Mouse (Mus musculus) embryo, embryonic 10.5 days (tissue): Measurements from ENCODE around the gene Ypel3.
"Not testable (repeated sequence)": the region's sequence is repeated elsewhere in the genome, so short reads cannot be mapped to it uniquely, and the experiment has no call there.

Experiments used
- DNase-seq: peaks from one replicate; pipeline ENCODE4 v3.0.0-alpha.2; 2015; ENCODE audit warnings: low spot score

The Ypel3 gene

GRCm38 (mm10) chr7:126776598-126777057 lies at the start of gene Ypel3:
Gene Ypel3, plus strand, starts transcription at chr7:126776955.
- DNase-seq = peak; percentile 94

DNA sequence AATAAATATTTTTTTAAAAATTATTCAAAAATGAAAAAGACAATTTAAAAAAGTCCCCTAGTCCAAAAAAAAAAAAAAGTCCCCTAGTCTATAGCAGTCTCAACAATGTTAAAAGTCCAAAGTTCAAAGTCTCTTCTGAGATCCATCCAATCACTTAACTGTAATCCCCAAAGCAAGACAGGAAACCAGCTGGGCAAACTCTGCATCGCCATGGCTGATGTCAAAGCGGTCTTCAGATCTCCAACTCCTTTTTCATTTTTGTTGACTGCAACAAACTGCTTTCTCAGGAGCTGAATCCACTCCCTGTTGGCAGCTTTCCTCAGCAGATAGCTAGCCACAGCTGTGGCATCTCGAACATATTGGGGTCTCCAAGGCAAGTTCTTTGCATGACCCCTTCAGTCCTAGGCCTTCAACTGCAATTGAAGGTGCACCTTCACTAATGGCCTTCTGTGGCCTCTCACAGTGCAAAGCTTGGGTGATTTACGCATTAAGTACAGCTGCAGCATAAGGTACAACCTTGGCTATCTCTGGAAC lies 46.4 kb upstream of the Ypel3 start:
- DNase-seq = not testable (repeated sequence)

GRCm38 (mm10) chr7:126736122-126736521 lies 40.6 kb upstream of the Ypel3 start:
- DNase-seq = no peak

GRCm38 (mm10) chr7:126739551-126739950 lies 37.2 kb upstream of the Ypel3 start:
- DNase-seq = no peak

DNA sequence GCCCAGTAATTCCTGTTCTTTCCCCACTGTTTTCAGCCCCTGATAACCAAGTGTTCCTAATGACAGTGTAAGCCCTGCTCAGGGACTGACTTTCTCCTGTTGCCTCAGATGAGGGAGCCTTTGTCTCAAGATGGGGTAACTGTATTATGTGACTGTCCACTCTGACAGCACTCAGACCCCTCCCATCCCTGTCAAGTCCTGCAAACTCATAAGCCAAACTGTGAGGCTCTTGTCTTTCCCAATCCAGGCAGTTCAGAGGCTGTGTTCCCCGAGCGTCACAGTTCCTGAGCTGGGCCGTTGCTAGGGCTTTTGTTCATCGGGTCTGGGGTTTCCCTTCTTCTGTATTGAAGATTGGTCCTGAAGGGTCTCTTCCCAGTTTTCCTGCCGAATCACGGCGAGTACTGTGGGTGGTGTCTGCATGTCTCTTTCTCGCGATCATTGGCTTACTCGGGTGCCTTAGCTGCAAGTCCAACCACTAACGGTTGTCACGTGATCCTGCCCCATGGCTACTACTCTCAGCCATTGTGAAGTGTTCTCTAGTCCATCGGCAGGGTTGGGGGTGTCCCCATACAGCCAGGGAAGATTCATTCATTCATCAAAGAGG lies 36.5 kb upstream of the Ypel3 start:
- DNase-seq = no peak

- DNase-seq = no peak
Observed at GRCm38 (mm10) chr7:126740977-126741376, 35.8 kb upstream of the Ypel3 start.

DNA sequence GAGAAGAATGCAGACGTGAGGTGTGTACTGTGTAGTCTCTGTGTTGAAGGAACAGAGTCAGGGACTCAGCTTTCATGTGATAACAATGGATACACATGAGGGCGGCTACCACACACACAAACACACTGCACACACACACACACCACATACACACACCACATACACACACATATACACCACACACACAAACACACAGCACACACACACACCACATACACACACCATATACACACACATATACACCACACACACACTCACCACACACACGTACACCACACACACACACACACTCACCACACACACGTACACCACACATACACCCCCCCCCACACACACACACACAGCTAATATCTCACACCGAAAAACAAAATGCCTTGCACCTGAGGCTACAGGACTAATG lies 35.3 kb upstream of the Ypel3 start:
- DNase-seq = no peak

DNA sequence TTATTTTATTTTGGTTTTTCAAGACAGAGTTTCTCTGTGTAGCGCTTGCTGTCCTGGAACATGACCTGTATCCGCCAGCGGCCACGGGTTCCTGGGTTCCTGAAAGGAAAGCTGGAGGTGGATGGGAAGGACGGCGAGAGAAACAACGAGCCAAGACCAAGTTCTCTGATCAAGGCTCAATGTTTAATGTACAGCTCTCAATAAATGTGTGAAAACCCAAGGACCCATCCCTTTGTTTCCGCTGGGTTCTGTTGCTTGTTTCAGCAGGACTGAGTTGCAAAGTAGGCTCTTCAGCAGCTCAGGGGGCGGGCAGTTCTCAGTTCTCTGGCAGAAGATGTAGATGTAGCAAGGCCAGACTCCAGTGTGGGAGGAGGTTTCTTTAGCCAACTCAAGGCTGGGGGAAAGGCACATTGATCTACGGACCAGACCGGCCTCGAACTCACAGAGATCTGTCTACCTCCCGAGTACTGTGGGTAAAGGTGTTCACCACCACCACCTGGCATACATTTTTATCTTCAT lies 34.7 kb upstream of the Ypel3 start:
- DNase-seq = no peak

DNA sequence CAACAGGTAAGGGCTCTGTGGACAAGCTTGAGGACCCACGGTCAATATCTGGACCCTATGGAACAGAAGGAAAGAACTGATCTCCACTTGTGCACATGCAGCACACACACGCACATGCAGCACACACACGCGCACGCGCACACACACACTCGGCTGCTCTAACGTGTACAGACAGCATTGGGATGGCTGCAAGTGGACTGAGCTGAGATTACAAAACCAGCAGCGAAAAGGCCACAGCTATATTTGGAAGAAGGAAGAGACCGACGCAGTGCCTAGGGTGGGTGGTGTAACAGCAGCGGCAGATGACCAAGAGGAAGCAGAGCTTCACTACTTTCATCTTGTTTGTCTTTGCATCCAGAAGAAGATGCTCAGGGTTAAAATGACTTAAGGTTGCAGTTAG lies 30.7 kb upstream of the Ypel3 start:
- no peak for DNase-seq

- DNase-seq = no peak
Observed at GRCm38 (mm10) chr7:126746798-126747197, 30.0 kb upstream of the Ypel3 start.

GRCm38 (mm10) chr7:126748824-126749223 lies 27.9 kb upstream of the Ypel3 start:
- DNase-seq = no peak

DNA sequence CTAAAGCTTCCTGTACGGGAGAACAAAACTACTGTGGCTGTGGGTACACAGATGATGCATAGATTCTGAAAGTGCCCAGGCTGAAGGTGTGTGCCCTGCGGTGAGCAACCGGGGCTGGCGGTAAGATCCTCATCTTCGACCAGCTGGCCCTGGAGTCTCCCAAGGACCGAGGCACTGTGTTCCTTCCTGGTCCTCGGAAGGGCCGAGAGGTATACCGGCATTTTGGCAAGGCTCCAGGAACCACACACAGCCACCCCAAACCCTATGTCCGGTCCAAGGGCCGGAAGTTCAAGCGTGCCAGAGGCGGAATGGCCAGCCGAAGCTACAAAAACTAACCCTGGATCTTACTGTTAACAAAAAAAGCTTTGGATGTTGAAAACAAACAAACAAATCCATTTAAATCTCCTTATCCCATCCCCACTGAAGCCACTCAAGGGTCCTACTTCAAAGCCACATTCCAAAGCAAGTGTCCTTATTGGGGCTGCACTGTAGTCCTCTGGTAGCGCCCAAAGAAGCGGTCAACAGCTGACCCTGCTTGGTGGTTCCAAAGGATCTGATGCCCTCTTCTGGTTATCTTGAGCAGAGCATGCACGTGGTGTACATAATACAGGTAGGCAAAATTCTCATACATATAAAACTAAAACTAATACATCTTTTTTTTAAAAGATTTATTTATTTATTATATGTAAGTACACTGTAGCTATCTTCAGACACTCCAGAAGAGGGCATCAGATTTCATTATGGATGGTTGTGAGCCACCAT lies 27.0 kb upstream of the Ypel3 start:
- DNase-seq = no peak

- peak; percentile 94 for DNase-seq
Observed at GRCm38 (mm10) chr7:126754866-126755265, 21.9 kb upstream of the Ypel3 start.

DNA sequence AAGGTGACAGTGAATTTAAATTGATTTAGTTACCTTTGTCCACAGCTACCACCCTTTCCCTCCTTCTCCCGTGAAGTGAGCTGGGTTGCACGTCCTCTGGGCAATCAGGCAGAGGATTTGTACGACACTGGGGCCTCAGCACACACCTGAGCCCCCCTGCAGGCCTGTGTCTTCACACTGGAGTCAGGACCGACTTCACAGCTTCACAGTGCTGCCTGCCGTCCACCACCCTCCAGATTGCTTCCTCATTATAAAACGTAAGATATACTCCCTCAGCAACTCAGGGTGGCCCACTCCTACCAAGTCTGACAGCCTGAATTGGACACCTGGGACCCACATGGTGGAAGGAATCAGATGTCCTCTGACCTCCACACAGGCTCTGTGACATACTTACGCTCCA lies 18.2 kb upstream of the Ypel3 start:
- no peak for DNase-seq

DNA sequence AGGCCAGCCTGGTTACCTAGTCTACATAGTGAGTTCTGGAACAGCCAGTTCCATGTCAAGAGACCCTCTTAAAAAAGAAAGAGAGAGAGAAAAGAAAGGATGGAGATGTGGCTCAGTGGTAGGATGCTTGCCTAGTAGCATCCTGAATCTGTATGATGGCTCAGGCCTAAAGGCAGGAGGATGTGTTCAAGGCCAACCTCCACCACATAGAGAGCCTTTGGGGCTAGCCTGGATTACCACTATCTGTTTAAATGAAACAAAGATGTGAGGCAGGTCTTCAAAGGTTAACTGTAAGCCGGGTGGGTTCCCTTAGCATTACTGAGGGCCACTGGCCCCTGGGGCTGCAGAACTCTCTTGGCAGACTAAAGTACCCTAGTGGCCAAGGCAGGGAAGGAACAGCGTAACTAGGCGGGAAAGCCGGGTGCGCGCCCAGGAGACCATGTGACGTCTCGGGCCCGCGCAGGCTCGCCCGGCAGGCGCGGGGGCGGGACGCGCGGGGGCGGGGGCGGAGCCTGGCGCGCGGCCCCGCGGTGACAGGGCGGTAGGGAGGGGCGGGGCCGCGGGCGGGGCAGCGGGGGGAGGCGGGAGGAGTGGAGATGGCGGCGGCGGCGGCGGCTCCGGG lies 17.6 kb upstream of the Ypel3 start, which contains the start of gene Mapk3:
Gene Mapk3, plus strand, starts transcription at position 552 of the 622 bp plus-strand sequence.
- DNase-seq = peak; percentile 96

- DNase-seq = no peak
Observed at GRCm38 (mm10) chr7:126759672-126760390, 16.9 kb upstream of the Ypel3 start.

- DNase-seq = peak; percentile 51
Observed at GRCm38 (mm10) chr7:126760391-126760802, 16.4 kb upstream of the Ypel3 start.

DNA sequence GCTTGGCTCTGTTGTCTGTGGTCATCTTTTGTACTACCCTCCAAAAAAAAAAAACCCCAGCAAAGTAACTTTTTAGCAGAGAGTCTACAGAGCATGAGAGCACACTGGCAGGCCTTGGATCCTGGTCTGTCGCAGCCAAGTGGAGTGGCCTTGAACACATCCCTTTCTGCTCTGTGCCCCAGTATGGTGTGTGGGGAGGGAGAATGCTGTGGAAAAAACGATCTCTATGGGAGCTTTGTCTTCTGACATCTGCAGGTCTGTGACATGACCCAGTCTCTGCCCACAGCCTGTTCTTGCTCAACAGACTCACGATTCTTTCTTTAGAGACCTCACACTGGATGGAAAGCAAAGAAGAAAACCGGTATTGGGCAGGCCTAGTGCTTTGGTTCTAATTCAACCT lies 15.8 kb upstream of the Ypel3 start:
- DNase-seq = no peak

DNA sequence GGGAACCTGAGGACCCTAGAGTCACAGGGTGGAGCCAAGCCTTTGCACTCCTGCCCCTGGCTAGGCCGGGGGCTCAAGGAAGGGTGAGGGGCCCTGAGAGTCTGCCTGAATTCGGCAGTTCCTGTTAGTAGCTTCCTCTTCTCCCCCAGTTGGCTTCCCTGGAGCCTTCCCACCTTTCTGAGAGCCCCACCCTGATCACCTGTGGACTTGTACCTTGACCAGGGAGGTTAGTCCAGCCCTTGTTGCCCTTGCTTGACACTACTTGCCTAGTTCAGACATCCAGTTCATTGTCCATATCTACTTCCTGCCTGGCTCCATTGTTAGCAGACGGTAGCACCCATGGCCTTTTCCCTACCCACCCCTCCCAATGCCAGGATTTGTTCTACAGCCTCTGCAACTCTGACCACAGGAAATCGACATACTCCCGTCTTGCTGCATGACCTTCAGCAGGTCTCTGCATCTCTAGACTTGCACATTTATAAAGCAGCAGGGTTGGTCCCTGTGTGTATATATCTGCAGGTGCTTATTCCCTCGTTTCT lies 15.2 kb upstream of the Ypel3 start:
- DNase-seq = no peak

DNA sequence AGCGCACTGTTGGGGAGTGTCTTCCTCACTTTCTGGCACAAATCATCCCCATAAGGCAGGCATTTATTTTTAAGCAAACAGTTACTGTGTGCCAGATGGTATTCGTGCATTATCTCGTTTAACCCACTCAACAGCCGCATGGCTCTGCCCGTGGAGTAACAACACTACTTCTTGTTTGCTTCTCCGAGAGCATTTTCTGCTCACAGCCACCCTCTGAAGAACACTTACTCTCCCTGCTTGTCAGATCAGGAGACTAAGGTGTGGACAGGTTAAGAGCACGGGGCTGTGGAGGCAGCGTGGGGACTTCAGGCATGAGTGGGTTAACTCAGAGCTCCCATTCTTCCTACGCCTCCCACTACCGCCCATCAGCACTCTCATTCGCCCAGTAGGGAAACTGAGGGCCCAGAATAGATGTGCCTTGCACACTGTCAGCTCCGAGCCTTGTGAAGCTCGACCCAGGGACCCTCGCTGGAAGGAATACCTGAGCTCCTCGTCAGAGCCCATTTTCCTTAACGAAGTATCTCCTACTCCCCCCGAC lies 14.2 kb upstream of the Ypel3 start:
- DNase-seq = no peak

DNA sequence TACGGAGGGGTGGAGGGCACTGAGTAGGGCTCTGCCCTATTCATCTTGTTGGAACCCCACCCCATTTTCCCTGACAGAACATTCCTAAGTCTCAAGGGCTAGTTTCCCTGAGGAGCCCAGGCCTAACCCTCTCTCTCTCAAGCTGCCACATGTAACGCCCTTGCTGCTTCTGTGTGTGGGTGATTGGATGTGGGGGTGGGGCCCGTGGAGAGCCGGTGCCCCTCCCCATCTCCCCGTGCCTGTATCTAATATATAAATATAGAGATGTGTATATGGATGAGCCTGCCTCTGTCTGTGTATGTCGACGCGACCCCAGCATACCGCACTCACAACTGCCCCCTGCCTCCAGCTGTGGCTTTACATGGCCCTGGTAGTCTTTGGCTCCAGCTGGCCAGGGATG lies 11.2 kb upstream of the Ypel3 start:
- DNase-seq = no peak
